Mouse (Mus musculus) layer of hippocampus, adult 8-10 months (tissue): ENCODE measurements around the gene Cntnap5c. TPM values are rescaled to one million over a fixed set of nuclear protein-coding genes. Genes with fewer than 3 reads are reported as not detected.
"Not testable (repeated sequence)": the region's sequence is repeated elsewhere in the genome, so short reads cannot be mapped to it uniquely, and the experiment has no call there.

Source experiments
- DNase-seq, 2 experiments: peaks; one replicate each; pipeline ENCODE4 v3.0.0; 2022; ENCODE audit warnings: low spot score in 2 of 2
- total RNA-seq, 4 experiments: library from RNA; stranded (reverse); gene quantifications; 2 replicates each; pipeline ENCODE4 v1.2.4; 2022

Cntnap5c gene
- total RNA-seq: 10 to 100 TPM; 18.5 to 25.8 (median 21.9) TPM

DNA sequence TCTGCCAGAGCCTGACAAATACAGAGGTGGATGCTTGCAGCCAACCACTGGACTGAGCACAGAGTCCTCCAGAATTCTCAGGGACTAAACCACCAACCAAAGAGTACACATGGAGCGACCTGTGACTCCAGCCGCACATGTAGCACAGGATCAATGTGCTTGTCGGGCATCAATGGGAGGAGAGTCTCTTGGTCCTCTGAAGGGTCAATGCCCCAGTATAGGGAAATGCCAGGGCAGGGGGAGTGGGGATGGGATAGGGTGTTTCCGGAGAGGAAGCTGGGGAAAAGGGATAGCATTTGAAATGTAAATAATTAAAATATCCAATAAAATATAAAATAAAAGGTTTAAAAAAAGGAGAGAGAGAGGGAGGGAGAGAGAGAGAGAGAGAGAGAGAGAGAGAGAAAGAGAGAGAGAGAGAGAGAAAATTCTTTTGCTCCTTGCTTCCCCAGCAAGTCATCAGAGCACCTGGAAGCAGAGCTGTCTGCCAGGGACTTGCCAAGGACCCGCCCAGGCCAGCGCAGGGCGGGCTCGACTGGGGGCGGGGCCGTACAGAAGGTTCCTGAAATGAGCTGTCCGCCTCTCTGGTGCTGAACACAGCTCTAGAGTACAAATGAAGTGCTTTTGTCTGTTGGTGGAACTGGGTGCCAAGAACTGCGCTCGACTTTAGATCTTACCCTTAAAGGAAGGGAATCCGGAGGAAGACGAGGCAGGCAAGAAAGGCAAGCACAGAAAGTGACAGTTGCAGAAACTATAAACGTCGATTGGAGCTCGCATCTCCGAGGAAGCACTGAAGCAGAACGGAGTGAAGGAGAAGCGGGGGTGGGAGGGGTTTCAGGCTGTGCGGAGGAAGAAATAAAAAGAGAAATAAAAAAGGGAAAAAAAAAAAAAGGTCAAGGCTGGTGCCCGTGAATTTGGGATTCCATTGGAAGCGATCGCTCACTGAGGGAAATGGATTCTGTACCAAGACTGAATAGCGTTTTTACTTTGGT is at the start of gene Cntnap5c:
Gene Cntnap5c (plus strand): TSS at position 949 of the 989 bp plus-strand sequence.
- peak; percentile 25 to 36 for DNase-seq

DNA sequence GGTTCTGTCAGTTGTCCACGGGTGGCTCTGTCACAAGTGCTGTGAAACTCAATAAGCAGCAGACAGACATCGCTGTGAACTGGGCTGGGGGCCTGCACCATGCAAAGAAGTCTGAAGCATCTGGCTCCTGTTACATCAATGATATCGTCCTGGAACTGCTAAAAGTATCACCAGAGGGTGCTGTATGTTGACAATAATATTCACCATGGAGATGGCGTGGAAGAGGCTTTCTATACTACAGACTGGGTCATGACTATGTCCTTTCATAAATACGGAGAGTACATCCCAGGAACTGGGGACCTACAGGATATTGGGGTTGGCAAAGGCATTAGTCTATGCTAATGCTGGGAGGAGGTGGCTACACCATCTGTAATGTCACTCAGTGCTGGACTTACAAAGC is 27.3 kb upstream of the Cntnap5c start, which contains the start of gene Gm21834:
Gene Gm21834 (minus strand): TSS at position 101 of the 400 bp plus-strand sequence.
- no peak for DNase-seq

DNA sequence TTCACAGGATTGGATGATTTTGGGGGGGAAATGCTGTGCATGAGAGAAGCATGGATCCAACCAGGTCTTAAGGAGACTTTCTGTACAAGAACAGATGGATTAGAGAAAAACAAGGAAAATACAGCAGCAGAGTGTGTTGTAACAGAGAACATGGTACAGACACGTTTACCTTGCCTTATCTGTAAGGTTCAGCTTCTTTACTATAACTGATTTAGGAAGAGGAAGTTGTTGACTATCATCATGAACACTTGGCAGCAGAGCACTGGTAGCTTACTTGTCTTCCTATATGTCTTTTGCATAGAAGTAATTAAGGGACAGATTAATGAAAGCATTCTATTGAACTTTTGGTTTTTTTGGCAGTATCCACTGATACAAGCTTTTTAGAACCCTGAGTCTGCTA is 11.3 kb upstream of the Cntnap5c start:
- DNase-seq: no peak

DNA sequence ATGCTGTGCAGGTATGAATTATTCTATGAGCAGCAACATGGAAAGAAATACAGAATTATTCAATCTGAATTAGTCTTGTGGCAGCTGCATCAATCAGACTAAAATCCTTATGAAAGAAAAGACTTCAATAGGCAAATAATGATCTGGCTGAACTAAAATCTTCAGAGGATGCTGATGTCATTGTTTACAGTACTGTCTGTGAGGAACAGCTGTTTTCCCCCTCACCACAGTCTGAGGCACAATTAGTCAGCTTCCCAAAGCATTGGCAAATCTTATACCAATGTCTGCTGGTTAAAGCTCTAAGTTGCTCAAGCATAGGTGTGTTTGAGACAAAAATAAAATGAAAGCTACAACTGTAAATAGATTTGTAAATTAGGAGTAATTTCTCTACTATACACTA is 2.1 kb upstream of the Cntnap5c start:
- no peak for DNase-seq

DNA sequence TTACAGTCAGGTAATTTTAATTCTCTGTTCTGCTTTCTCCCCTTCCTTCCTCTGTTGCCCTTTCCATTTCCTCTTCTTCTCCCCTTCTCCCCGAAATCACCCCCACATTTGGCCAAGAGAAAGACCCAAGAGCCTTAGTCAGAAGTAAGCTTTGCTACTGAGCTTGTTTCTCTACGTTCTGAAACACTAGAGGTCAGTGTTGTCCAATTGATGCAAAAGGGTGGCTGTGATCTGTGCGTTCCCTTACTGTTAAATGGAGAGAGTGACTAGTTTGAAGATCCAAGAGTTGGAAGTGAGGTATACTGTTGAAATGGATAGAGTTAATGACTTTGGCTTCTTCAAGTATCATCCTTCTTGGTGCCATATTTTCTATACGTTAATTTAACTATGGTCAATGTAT is 1.5 kb downstream of the Cntnap5c start:
- peak; percentile 10 to 21 for DNase-seq

DNA sequence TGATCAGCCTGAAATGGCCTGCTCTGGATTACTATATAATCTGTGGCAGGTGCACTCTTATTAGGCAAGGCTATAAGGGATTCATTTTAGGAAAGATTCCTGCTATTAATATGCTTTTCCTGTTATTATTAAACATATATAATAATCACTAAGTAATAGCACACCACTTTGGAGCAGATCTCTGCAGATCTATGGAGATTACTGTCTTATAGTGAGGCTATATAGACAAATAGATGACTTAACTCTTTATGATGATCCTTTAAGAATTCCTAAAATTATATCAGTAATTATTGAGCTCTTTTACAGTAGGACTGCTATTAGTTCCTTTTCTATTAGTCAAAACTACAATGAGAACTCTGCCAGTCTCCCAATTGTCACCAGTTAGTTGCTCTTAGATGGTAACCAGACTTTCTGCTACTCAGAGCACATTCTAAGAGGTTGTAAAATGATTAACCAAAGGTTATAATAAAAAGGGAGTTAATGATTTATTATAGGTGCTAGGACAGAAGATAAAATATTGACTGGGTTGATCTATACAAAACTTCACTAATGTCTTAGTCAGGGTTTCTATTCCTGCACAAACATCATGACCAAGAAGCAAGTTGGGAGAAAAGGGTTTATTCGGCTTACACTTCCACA is 18.9 kb downstream of the Cntnap5c start:
- no peak for DNase-seq

DNA sequence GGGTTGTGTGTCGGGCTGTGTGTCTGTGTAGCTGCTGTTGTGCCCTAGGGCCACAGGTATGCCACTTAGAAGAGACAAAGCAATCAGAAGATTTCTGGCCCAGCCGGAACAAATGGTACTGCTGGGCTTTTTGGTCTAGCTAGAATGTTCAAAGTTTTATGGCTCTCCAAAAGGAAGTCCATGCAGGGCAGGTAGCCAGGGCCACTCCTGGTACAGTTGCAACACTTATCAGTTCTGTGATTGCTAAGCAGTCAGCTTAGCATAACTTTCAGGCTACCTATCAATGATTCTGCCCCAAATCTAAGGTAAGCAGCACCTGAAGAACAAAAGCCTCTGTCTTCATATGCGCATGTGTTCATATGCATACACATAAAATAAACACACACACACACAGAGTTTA is 26.0 kb downstream of the Cntnap5c start:
- DNase-seq: no peak

DNA sequence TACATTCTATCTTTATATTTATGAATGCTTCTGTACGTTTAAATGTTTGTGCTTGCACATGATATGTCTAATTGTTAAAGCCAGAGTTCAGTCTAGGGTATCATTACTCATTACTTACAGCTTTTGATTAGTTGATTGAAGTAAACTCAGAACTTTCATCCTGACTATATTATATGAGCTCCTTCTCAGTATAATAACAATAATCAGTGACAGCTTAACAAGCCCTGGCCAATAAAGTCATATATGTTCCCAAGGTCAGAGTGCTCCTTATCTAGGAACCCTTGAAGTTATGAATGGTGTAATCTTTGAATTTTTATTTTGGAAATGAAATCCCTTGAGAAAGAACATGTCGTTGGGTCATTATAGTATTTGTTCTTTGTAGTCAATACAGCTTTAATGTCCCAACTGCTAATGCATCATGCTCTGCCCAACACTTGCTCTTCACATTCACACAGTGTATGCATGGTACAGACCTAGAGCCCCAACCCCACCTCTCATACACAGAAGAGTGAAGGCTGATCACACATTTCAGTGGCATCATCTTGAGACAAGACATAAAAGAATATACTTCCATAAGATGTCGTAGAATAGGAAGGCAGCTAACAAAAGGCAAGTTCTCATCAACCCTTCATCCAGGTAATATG is 27.4 kb downstream of the Cntnap5c start:
- DNase-seq: no peak

DNA sequence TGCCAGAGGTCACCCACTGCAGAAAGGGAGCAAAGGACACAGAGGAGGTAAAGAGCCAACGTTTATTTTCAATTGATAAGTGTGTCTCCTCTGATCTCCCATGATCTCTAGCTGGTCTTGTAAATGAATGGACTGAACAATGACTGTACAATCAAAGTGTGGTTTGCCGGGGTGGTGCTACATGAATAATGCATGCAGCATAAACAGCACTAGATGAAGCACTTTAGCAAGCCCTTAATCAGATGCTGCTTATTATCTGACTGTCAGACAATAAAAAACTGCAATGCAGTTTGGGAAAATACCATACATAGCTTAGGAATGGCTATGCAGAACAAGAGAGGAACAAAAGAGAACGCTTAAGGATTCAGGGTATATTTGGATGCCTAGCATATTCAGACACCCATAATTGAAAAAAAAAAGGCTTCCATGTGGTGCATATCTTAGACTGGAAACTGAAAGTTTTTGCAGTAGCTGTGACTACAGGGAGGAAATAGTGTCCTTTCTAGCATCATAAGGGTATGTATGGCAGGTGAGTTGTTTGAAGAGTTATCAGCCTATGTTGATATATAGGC is 30.1 kb downstream of the Cntnap5c start:
- no peak for DNase-seq

DNA sequence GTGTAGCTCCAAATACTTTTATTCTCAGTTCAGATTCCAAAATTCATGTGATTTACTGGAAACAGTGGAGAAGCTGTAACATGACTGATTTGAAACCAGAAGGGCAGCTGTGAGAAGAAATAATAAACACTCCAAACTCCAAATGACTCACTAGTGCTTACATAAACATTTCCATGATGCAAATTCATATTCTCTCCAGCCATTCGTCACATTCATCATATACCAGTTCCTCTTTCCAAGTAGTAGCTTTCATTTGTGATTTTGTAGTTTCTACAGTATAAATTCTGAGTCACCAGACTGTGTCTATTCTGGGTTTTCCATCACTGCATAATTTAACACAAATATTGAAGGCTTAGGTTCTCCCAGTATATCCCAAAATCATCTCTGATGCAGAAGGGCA is 31.8 kb downstream of the Cntnap5c start:
- no peak for DNase-seq

DNA sequence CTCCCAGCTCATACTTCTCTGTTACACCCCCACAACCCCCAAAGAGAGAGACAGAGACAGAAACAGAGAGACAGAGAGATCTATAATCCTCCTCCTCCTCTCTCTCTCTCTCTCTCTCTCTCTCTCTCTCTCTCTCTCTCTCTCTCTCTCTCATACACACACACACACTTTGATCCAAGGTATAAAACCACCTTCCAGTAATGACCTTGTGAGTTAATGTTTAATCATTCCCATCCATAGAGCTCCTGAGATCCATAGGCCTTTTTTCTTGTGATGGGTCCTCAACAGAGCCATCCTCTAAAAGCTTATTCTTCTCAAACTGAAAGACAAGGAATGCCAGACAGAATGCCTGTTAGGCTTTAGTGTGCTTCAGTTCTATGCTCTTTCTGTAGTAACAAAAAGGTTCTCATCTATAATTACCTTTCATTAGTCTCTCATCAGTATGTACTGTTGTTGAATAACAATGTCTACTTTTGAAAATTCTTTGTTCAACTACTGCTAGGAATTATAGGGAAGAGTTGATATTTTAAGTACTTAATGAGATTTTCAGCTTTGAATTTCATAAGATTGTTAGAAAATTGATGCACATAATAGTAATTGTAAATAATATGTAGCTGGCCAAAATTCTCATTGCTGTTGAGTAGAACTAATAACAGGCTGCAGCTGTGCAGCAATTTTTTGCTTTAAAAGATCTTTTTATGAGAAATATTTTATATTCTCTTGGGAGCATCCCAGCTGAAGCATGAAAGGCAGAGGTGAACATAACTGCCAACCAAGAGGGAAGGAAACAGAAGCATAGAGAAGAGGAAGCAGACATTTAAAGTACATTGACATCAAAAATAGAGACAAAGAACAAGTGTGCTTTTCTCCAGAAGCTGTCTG is 68.0 kb downstream of the Cntnap5c start:
- no peak for DNase-seq

DNA sequence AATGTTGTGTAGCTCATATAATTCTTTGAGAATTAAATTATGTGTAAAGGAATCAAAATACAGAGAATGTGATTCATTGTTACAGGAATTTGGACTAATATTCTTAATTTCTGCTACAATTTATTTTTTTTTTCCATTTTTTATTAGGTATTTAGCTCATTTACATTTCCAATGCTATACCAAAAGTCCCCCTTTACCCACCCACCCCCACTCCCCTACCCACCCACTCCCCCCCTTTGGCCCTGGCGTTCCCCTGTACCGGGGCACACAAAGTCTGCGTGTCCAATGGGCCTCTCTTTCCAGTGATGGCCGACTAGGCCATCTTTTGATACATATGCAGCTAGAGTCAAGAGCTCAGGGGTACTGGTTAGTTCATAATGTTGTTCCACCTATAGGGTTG is 86.4 kb downstream of the Cntnap5c start:
- DNase-seq: not testable (repeated sequence)

DNA sequence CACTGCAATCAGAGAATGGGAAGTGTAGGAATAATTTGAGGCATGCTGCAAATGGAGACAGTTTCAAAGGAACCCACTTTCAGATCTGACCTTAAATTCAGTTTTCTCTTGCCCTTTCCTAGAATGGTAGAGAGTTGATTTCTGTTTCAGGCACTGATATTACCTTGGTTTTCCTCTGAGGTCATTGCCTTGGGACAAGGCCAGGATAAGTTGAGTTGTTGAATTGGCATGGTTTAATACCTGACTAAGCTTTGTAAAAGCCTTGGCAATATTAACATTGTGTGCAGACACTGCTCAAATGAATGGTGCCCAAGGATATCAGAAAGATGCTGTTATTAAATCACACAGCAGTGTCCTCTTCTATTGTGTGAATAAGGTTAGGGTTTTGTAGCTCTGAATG is 96.6 kb downstream of the Cntnap5c start:
- no peak for DNase-seq

DNA sequence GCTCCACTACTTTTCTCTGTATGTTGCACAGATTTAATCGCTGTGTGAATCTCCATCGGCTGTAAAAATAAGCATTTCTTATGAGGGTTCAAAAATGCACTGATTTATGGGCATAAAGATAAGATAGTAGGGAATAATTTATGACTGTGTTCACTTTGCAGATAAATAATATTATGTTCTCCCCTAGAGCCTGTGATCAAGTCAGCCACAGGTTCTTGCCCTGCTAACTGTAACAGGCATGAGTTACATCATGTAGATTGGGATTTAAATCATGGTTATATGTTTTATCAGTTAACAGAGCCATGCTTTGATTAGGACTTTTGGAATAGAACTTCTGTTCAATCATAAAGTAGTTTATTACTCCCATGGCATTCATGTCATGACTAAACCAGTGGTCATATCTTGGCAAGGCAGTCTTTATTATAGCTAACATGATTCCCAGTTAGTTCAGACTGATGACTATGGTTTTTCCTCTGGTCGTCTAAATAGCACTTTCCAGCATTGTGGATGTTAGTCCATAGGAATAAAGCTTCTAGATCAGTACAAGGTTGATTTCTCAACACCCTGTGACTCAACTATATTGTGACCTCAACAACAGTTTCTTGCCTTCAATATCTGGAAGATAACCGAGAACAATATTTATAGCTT is 118.5 kb downstream of the Cntnap5c start:
- no peak for DNase-seq

DNA sequence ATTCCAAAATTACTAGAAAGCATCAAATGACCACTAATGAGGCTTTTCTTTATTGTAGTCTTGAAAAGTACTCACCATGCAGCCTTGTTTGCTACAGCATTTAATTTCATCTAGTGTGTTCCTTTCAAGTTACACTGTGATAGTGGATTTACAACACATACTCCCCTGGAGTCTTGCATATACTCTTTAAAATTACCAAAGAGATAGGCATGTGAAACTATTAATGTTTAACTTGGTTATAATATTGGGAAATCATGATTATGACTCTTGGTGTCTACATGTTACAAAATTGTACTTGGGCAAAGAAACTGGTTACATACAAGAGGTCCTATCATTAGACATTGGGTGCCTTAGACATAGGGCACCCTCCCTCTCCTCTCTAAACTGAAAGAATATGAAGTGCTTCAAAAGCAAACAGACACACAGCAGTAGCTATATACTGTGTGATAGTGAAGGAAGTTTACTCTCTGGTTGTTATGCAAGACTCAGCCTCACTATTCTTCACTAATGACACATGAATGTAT is 142.5 kb downstream of the Cntnap5c start:
- DNase-seq: no peak

DNA sequence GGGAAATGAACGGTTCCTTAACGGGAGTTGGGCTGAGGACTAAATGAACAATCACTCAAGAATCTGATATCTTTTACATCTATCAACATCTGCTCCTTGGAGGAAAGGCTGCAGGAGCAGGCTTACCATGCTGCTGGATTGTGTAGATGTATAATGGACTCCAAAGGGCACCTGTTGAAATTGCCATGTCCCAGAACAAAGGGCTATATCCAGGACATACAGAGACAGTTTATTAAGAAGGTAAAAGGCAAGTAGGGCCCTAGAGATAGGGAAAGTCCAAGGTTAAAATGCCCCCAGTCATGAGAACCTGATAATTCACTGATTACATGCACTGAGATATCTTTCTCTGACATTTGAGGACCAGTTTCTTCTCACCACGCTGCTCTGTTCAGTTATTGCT is 214.9 kb downstream of the Cntnap5c start:
- DNase-seq: no peak

DNA sequence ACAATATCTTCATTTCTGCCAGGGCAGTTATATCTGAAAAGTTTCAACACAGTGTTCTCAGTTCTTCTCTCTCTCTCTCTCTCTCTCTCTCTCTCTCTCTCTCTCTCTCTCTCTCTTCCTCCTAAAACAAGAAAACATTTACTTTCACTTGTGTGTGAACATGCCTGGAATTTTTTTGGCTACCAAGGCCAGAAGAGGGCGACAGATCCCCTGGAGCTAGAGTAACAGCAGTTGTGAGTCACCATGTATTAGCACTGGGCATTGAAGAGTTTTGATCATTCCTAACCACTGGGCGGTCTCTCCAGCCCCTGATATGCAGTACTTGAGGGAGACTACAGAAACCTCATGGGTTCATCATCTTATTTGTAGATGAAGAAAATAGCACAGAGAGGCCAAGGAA is 219.1 kb downstream of the Cntnap5c start:
- DNase-seq: no peak

DNA sequence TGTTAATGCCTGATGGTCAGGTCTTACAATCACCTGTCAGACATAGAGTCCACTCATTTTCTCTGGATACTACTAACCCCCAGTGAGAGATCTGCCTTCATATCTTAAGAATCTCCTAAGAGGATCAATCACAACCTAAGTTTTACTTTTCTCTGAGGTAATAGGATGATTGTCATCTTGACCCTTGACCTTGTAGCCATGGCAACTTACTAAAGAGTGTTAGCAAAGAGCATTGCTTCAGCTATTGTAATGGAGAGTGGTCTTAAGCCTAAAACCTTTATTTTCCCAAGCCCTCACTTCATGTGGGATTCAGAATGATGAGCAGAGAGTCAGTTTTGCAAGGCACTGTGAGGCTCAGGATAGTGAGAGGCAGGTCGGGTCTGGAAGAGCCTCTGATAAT is 227.1 kb downstream of the Cntnap5c start:
- DNase-seq: no peak

DNA sequence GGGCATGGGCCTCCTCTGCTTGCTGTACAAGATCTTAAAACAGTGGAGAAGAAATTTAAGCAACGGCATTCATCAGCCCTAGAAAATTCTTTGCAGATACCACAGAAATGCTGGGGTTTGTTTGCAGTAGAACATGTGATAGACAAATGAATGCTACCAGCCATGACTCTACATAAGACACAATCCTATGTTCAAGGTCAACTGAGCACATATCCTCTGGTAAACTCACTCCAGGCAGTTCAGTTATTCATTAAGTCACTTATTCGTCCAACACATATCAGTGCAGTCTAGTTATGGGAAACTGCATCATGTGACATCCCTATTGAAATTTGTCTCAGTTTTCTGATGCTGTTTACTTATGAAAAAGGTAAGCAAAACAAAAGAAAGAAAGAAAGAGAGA is 229.7 kb downstream of the Cntnap5c start:
- DNase-seq: no peak

DNA sequence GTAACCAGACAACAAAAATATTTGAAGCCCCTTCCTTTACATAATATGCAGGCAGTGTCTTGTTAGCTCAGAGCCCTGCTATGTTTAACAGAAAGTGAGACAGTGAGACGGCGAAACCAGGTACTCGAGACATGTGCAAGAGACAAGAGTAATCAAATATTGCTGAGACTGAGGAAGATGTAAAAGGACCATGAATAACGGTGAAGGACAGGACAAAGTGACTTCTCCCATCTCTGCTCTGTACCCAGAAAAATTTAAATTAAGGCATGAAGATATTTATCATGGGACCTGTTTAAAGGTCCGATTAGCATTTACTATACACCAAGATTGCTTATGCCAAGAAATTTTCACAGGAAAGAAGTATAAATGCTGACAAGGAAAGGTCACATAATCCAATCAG is 233.5 kb downstream of the Cntnap5c start:
- DNase-seq: no peak
